Mouse (Mus musculus) bone marrow macrophage, adult 2 months (primary cell): Measurements from ENCODE around the gene Gm10203.

Source experiments
- CTCF ChIP-seq: IDR thresholded peaks from 2 replicates; pipeline ENCODE4 v1.5.1; 2012; ENCODE audit warnings: low read depth, mild to moderate bottlenecking, low read length, moderate library complexity
- POLR2A ChIP-seq: IDR thresholded peaks from 2 replicates; pipeline ENCODE4 v1.6.1; 2012; ENCODE audit warnings: mild to moderate bottlenecking, low read depth, low read length, borderline replicate concordance

GRCm38 (mm10) chr6:149155031-149155841, 25.3 kb downstream of the Gm10203 start:
- TF ChIP-seq CTCF (no peak), POLR2A (no peak)
